16 mouse cellular contexts compared by ENCODE assay signal in the genomic region with DNA sequence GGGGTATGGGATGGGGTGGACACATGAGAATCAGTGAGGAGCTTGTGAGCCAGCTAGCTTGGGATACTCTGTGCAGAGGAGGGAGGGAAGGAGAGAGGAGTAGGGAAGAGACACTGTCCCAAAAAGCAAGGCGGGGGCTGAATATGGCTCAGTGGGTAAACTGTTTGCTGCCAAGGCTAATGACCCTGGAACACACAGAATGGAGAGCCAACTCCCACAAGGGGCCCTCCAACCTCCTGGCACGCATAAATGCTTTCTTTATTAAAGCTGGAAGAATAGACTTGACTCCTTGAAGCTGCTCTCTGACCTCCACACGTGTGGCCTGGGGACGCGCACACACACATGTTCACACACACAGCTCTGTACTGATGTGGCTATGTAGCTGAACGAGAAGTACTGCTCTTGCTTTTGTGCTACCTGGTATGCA. TPM values are rescaled to one million over a fixed set of nuclear protein-coding genes. Genes with fewer than 3 reads are reported as not detected.
DNase-seq lines count a peak whose midpoint lies in the region; ATAC-seq and TF ChIP-seq lines count a peak whose summit lies in the region.
"Had no signal": no experiment of that assay in that cellular context is flagged by ENCODE, and none has a peak within 500 bp of the region (broad histone marks: within the 10 kb centered on the region; RNA-seq: fewer than 3 reads in every experiment).

No protein-coding gene starts in this region.

- H3K4me1 ChIP-seq in hindbrain, postnatal 0 days (ENCODE audit: insufficient read depth, low read length): no peaks in the 10 kb centered on the region
- H3K4me1 ChIP-seq in kidney, embryonic 16.5 days (ENCODE audit: insufficient read depth, low read length): no peaks in the 10 kb centered on the region
- H3K4me1 ChIP-seq: heart, embryonic 13.5 days; kidney, embryonic 15.5 days had no signal

- peak; percentile 19 for DNase-seq in gastrocnemius, postnatal 25 days
- DNase-seq in gastrocnemius, adult 8-10 months (ENCODE audit: low spot score in 2 of 2): no peak
- DNase-seq in ovary, adult 18-20 months (ENCODE audit: low spot score): peak; percentile 11
- no peak for DNase-seq in ovary, postnatal 10 days (ENCODE audit: low spot score)
- DNase-seq in hindbrain, postnatal 0 days (ENCODE audit: low spot score): peak; percentile 43
- DNase-seq in testis, postnatal 14 days (ENCODE audit: low spot score): peak; percentile 63
- DNase-seq in right cerebral cortex, postnatal 25 days: no peak
- DNase-seq: adrenal gland, postnatal 36 days; lung, embryonic 14.5 days; thymus, adult 2 months had no signal

- no peak for TF ChIP-seq CTCF in hindbrain, postnatal 0 days (IDR thresholded peaks at IDR 0.05; ENCODE audit: low read depth)

- no peak overlapping the region for H3K27ac ChIP-seq in hindbrain, postnatal 0 days
- H3K27ac ChIP-seq in kidney, embryonic 16.5 days (ENCODE audit: low read length): no peak overlapping the region
- H3K27ac ChIP-seq: heart, embryonic 13.5 days; kidney, embryonic 15.5 days had no signal

- peak; percentile 68 for ATAC-seq in hindbrain, postnatal 0 days
- ATAC-seq in kidney, embryonic 16.5 days (ENCODE audit: low FRiP score, low TSS enrichment): no peak

- WGBS in hindbrain, postnatal 0 days: 31% methylated on average over 6 of the region's 6 CpGs
- 82% methylated on average over 6 of the region's 6 CpGs for WGBS in kidney, embryonic 16.5 days

- H3K27me3 ChIP-seq in hindbrain, postnatal 0 days (ENCODE audit: insufficient read depth, low read length): no peaks in the 10 kb centered on the region
- H3K27me3 ChIP-seq in kidney, embryonic 16.5 days (ENCODE audit: insufficient read depth, low read length): no peaks in the 10 kb centered on the region
- H3K27me3 ChIP-seq: CH12.LX; heart, embryonic 13.5 days; kidney, embryonic 15.5 days had no signal

- no peaks in the 10 kb centered on the region; the same call in 1 of the 2 replicates for H3K36me3 ChIP-seq in hindbrain, postnatal 0 days (ENCODE audit: insufficient read depth, low read length)
- peaks cover 36% of the 10 kb centered on the region for H3K36me3 ChIP-seq in kidney, embryonic 16.5 days (ENCODE audit: insufficient read depth, low read length)

- no peaks in the 10 kb centered on the region for H3K9me3 ChIP-seq in hindbrain, postnatal 0 days (ENCODE audit: low read length)
- no peaks in the 10 kb centered on the region for H3K9me3 ChIP-seq in kidney, embryonic 16.5 days (ENCODE audit: low read length)
- H3K9me3 ChIP-seq: heart, embryonic 13.5 days; kidney, embryonic 15.5 days had no signal

- H3K9ac ChIP-seq in hindbrain, postnatal 0 days (replicated peaks; ENCODE audit: low read length): no peak overlapping the region
- H3K9ac ChIP-seq in kidney, embryonic 16.5 days (replicated peaks; ENCODE audit: low read length): no peak overlapping the region
- H3K9ac ChIP-seq: heart, embryonic 13.5 days; kidney, embryonic 15.5 days; lung, embryonic 14.5 days had no signal

- no peak overlapping the region for H3K4me3 ChIP-seq in hindbrain, postnatal 0 days (ENCODE audit: low read length)
- H3K4me3 ChIP-seq in kidney, embryonic 16.5 days (ENCODE audit: low read length): no peak overlapping the region
- H3K4me3 ChIP-seq: heart, embryonic 13.5 days; kidney, embryonic 15.5 days had no signal

- no peak overlapping the region for H3K4me2 ChIP-seq in hindbrain, postnatal 0 days (ENCODE audit: low read depth, low read length)
- H3K4me2 ChIP-seq in kidney, embryonic 16.5 days (replicated peaks; ENCODE audit: low read depth, low read length): no peak overlapping the region
- H3K4me2 ChIP-seq: heart, embryonic 13.5 days; kidney, embryonic 15.5 days; lung, embryonic 14.5 days had no signal

RNA-seq across cellular contexts. Expression of a gene that starts 33.1 kb away (rescaled TPM):
- total RNA-seq in gastrocnemius, postnatal 25 days (2021): 1 to 10 TPM; 4.4 to 4.7 TPM
- 1 to 10 TPM in 1 of 4 experiments, under 1 TPM in 3; 0.56 to 1.2 (median 0.74) TPM for total RNA-seq in gastrocnemius, adult 8-10 months (2022)
- 12.9 and 13.5 TPM in 2 replicates for total RNA-seq in hindbrain, postnatal 0 days (2014; rRNA removed)
- 16.8 and 18.0 TPM in 2 replicates for polyA plus RNA-seq in hindbrain, postnatal 0 days (2015; fragmentation: Nextera tagmentation; extraction: Ambion mirVana)
- 38.4 and 51.5 TPM in 2 replicates for polyA plus RNA-seq in kidney, embryonic 16.5 days (2015; fragmentation: Nextera tagmentation; extraction: Ambion mirVana)

RNA-seq across cellular contexts. Expression of a gene that starts 35.3 kb away (rescaled TPM):
- 10 to 100 TPM; 32.0 to 32.5 TPM for total RNA-seq in gastrocnemius, postnatal 25 days (2021)
- total RNA-seq in gastrocnemius, adult 8-10 months (2022): 10 to 100 TPM; 33.9 to 45.3 (median 37.3) TPM
- total RNA-seq in hindbrain, postnatal 0 days (2014; rRNA removed): 23.9 and 52.3 TPM in 2 replicates
- polyA plus RNA-seq in hindbrain, postnatal 0 days (2015; fragmentation: Nextera tagmentation; extraction: Ambion mirVana): 58.2 and 62.2 TPM in 2 replicates
- polyA plus RNA-seq in kidney, embryonic 16.5 days (2015; fragmentation: Nextera tagmentation; extraction: Ambion mirVana): 63.8 and 63.9 TPM in 2 replicates

RNA-seq across cellular contexts. Expression of a gene that starts 50.4 kb away (rescaled TPM):
- total RNA-seq in gastrocnemius, postnatal 25 days (2021): under 1 TPM; 0.19 to 0.20 TPM
- total RNA-seq in gastrocnemius, adult 8-10 months (2022): under 1 TPM; 0.11 to 0.34 (median 0.15) TPM
- not detected in 2 replicates for total RNA-seq in hindbrain, postnatal 0 days (2014; rRNA removed)
- not detected in 2 replicates for polyA plus RNA-seq in hindbrain, postnatal 0 days (2015; fragmentation: Nextera tagmentation; extraction: Ambion mirVana)
- 0.11 TPM in 1 of 2 replicates, not detected in the other for polyA plus RNA-seq in kidney, embryonic 16.5 days (2015; fragmentation: Nextera tagmentation; extraction: Ambion mirVana)
- total RNA-seq: adrenal gland, postnatal 36 days; CH12.LX; layer of hippocampus, postnatal 10 days; left cerebral cortex, postnatal 36 days had no signal

Comparison
In these comparisons a context has a peak if more than half of its experiments do, and no peak if none do; other contexts are left out.
1. DNase-seq: peak in gastrocnemius, postnatal 25 days (single experiment), ovary, adult 18-20 months (single experiment), hindbrain, postnatal 0 days (single experiment) and testis, postnatal 14 days (single experiment); none in gastrocnemius, adult 8-10 months (0 of 2), ovary, postnatal 10 days (single experiment) and right cerebral cortex, postnatal 25 days (single experiment).